Mouse (Mus musculus): ENCODE data around the gene Psph. TPM values are rescaled to one million over a fixed set of nuclear protein-coding genes. Genes with fewer than 3 reads are reported as not detected.

Gene Psph
- polyA plus RNA-seq, 1 experiment from 2014 or later = 153 TPM

- POLR2A ChIA-PET = no interaction called here
- in situ Hi-C loops (cut with MboI; ENCODE audit: low pct_unique_long_range_greater_than_20kb) = loop anchor here (5.0 kb wide), 1 partner anchor 108 kb away; no protein-coding TSS in a partner anchor
- no peak for ATAC-seq
- no peaks in the 10 kb centered on the region for H3K27me3 ChIP-seq
- CTCF ChIA-PET = interaction anchor here (0.9 kb wide), 1 partner anchor 10 kb away, joined by 3 read pairs; no protein-coding TSS in a partner anchor
- TF ChIP-seq CTCF (IDR thresholded peaks at IDR 0.05) = peak; percentile 50
- DNase-seq (ENCODE audit: low read depth, low spot score) = no peak
These were observed 67.1 kb downstream of the Psph start for GRCm38 (mm10) chr5:129720176-129720575.

DNA sequence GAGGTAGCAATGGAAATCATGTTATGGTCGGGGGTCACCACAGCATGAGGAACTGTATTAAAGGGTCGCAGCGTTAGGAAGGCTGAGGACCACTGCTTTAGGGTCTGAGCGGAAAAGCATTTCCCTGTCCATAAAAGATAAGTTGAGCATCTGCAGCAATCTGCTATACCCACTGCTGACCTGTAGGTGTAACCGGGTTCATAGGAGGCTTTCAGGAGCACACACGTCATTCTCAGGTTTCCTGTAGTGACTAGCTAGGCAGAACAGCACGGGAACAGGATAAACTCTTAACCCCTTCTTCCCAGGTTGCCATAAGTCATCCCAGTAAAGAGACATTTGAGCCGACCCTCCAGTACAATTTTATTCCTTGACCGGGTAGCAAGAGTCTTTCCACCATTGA is 70.2 kb downstream of the Psph start:
- CTCF ChIA-PET = interaction anchor here (1.7 kb wide), 1 partner anchor 8 kb away, joined by 16 read pairs; the partner anchor contains the start of gene Nipsnap2
- in situ Hi-C loops (cut with MboI; ENCODE audit: low pct_unique_long_range_greater_than_20kb) = no loop called here
- ATAC-seq (no peak), DNase-seq (ENCODE audit: low read depth, low spot score) (no peak)
- TF ChIP-seq CTCF (IDR thresholded peaks at IDR 0.05) = no peak
- H3K27me3 ChIP-seq = no peaks in the 10 kb centered on the region
- POLR2A ChIA-PET = interaction anchor here (1.1 kb wide), 1 partner anchor 48 kb away, joined by 3 read pairs; no protein-coding TSS in a partner anchor

Other genes with a start within 250 kb of the Psph start
- 0.81 TPM for gene Mmp17, start 203.3 kb downstream of the Psph start, polyA plus RNA-seq (2021)
- gene Zfp11, start 117.3 kb downstream of the Psph start, polyA plus RNA-seq (2021) = 5.5 TPM
- gene Sept14, start 78.9 kb downstream of the Psph start, polyA plus RNA-seq (2021) = 0.09 TPM
- gene Mrps17, start 72.0 kb downstream of the Psph start, polyA plus RNA-seq (2021) = 76.7 TPM
- gene Nipsnap2, start 62.4 kb downstream of the Psph start, polyA plus RNA-seq (2021) = 244 TPM
- gene Sumf2, start 59.5 kb upstream of the Psph start, polyA plus RNA-seq (2021) = 112 TPM
- 686 TPM for gene Chchd2, start 100.0 kb upstream of the Psph start, polyA plus RNA-seq (2021)
- 4.0 TPM for gene Zbed5, start 108.3 kb upstream of the Psph start, polyA plus RNA-seq (2021)
- gene Phkg1, start 111.1 kb upstream of the Psph start, polyA plus RNA-seq (2021) = 4.4 TPM
- gene Nupr1l, start 121.1 kb upstream of the Psph start, polyA plus RNA-seq (2021) = 5.8 TPM
- 32.3 TPM for gene Vkorc1l1, start 154.5 kb upstream of the Psph start, polyA plus RNA-seq (2021)
- gene Gusb, start 215.6 kb upstream of the Psph start, polyA plus RNA-seq (2021) = 63.8 TPM
- gene Asl, start 241.8 kb upstream of the Psph start, polyA plus RNA-seq (2021) = 83.6 TPM
- gene Crcp, start 241.8 kb upstream of the Psph start, polyA plus RNA-seq (2021) = 39.7 TPM